Mouse (Mus musculus) C2C12 (cell line): Measurements from ENCODE around the gene Patl2.

ENCODE experiments used
- CTCF ChIP-seq: IDR thresholded peaks from one replicate; pipeline ENCODE4 v1.5.1; 2011; ENCODE audit not compliant: control insufficient read depth, insufficient read depth, insufficient read length
- FOSL1 ChIP-seq: IDR thresholded peaks from one replicate; pipeline ENCODE4 v1.8.0; 2011; ENCODE audit warnings: mild to moderate bottlenecking, low read length; ENCODE audit not compliant: poor library complexity, insufficient read depth, severe bottlenecking
- MAX ChIP-seq: IDR thresholded peaks from one replicate; pipeline ENCODE4 v1.6.1; 2011; ENCODE audit warnings: mild to moderate bottlenecking, control low read depth
- MYOD1 ChIP-seq: IDR thresholded peaks from one replicate; pipeline ENCODE4 v1.6.1; 2011; ENCODE audit warnings: low read depth; ENCODE audit not compliant: control insufficient read depth, insufficient read length

GRCm38 (mm10) chr2:122194509-122194929 lies 8.5 kb upstream of the Patl2 start:
- TF ChIP-seq CTCF, result no peak
- TF ChIP-seq MYOD1, result no peak
- no peak for TF ChIP-seq MAX
- TF ChIP-seq FOSL1, result no peak
